Mouse (Mus musculus) G1E (cell line): ENCODE measurements around the gene Sap18b.

Experiments
- CTCF ChIP-seq: IDR thresholded peaks from 2 replicates; pipeline ENCODE4 v1.5.1; 2012; ENCODE audit warnings: low read depth, low read length, inconsistent platforms, mixed read lengths
- POLR2AphosphoS5 ChIP-seq: IDR thresholded peaks from 2 replicates; pipeline ENCODE4 v1.6.1; 2012; ENCODE audit warnings: low read depth, low read length, inconsistent platforms; ENCODE audit not compliant: insufficient replicate concordance

DNA sequence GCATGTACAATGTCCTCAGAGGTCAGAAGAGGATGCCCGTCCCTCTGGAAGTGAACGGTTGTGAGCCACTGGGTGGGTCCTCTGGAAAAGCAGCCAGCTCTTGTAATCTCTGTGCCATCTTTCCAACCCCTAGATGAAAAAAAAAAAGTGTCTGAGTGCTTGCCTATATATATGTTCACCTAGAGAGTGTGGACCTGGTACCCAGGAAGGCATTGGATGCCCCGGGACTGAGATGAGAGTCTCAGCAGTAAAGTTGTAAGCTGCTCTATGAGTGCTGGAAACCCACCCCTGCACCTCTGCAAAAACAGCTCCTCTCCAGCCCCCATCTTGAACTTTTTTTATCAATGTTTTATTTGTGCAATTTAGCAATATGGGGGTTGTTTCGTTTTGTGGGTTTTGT, 16.5 kb upstream of the Sap18b start:
- no peak for TF ChIP-seq CTCF
- no peak for TF ChIP-seq POLR2AphosphoS5
